Mouse (Mus musculus) G1E (cell line): ENCODE data around the gene Il24.
A peak's percentile ranks its signal among the peaks of the same experiment; 100 is the strongest.

Source experiments
- CTCF ChIP-seq: IDR thresholded peaks from 2 replicates; pipeline ENCODE4 v1.5.1; 2012; ENCODE audit warnings: low read depth, low read length, inconsistent platforms, mixed read lengths
- GATA1 ChIP-seq: IDR thresholded peaks from 2 replicates; pipeline ENCODE4 v1.6.1; 2012; ENCODE audit warnings: borderline replicate concordance, low read length, inconsistent platforms, mixed read lengths
- GATA2 ChIP-seq: IDR thresholded peaks from 2 replicates; pipeline ENCODE4 v1.6.1; 2012; ENCODE audit warnings: low read depth, low read length, inconsistent platforms, borderline replicate concordance
- POLR2AphosphoS5 ChIP-seq: IDR thresholded peaks from 2 replicates; pipeline ENCODE4 v1.6.1; 2012; ENCODE audit warnings: low read depth, low read length, inconsistent platforms; ENCODE audit not compliant: insufficient replicate concordance
- TAL1 ChIP-seq: conservative IDR thresholded peaks from 2 replicates; pipeline ENCODE4 v1.6.1; 2012; ENCODE audit warnings: low read depth, low read length, inconsistent platforms, mixed read lengths

DNA sequence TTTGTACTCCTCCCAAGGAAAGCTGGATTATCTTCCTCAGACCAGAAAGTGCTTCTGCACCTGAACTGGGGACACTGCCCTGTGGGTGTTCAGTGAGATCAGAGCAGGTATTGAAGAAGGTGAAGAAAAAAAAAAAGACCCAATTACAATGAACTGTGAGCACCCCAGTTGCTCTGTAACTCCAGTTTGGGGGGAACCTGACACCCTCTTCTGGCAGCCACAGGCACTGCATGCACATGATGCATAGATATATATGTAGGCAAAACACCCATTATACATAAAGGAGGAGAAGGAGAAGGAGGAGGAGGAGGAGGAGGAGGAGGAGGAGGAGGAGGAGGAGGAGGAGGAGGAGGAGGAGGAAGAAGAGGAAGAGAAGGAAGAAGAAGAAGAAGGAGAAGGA lies 39.2 kb upstream of the Il24 start:
- TF ChIP-seq CTCF: 0 out of 2 replicates have a peak, but pooled peaks have one; percentile 22
- TF ChIP-seq TAL1: no peak
- TF ChIP-seq GATA1: no peak
- TF ChIP-seq POLR2AphosphoS5: no peak
- no peak for TF ChIP-seq GATA2
